Mouse (Mus musculus): ENCODE results near the gene Il17rd. TPM values are rescaled to one million over a fixed set of nuclear protein-coding genes. Genes with fewer than 3 reads are reported as not detected.

The Il17rd gene
- polyA plus RNA-seq, 1 experiment from 2014 or later, result 5.7 TPM

DNA sequence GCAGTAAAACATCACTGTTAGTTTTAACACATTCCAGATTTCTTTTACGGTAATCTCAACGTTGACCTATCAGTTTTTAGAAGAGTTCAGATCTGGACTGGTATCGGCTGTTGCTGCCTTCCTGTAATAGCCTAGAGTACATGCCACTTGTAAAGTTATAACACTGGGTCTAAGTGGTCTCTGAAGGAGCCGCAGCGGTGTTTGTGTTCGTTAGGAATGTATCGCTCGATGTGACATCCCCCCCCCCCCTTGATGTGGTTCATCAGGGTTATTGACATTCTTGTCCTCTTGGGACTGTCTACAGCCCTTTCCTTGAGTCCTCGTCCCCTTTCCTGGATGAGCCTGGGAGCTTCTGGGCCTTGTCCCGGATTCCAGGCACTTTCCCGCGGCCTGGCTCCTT lies 1.7 kb downstream of the Il17rd start:
- no peak for DNase-seq (ENCODE audit: low spot score)
- 8% methylated on average over 12 of the region's 12 CpGs for WGBS
- no peak overlapping the region for H3K27ac ChIP-seq (ENCODE audit: low read depth, low read length)

DNA sequence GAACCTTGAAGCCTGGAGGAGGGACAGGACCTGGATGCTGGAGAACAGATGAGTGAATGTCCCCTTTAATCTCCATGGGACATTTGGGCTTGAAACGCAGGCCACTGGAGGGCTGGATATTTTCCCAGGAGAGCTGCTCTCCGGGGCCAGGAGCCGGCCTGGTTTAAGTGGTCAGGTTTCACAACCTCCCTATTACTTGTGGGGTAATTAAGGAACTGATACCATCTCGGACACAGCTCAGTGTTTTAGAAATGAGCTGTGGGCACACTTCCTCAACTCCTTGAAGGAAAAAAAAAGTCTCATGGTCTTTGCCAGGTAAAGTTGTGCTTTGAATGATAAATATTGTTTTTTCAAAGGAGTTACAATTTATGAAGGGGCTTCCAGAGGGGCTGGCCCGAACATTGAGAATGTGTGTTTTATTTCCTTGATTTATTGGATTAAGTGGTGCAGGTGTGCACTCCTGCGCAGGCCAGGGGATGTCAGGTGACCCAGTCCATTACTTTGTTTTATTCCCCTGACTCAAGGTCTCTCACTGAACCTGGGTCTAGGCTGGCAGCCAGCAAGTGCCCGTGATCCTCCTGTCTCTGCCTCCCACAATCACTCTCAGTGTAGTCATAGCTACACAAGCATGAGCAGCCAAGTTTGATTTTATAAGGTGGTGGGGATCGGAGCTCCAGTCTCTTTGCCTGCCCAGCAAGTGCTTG lies 3.7 kb downstream of the Il17rd start:
- 57% methylated on average over 8 of the region's 8 CpGs for WGBS
- no peak overlapping the region for H3K27ac ChIP-seq (ENCODE audit: low read depth, low read length)
- no peaks in the 10 kb centered on the region for H3K36me3 ChIP-seq (ENCODE audit: control insufficient read depth, insufficient read depth, low read length)
- H3K27me3 ChIP-seq (ENCODE audit: control insufficient read depth, insufficient read depth, low read length), result 0 out of 2 replicates have a peak, but pooled peaks cover 5% of the 10 kb centered on the region
- peaks cover 5% of the 10 kb centered on the region; the same call in 1 of the 2 replicates for H3K4me1 ChIP-seq (replicated peaks; ENCODE audit: control insufficient read depth, insufficient read depth, low read length)
- peak overlapping the region; percentile 6; the same call in 1 of the 2 replicates for H3K4me2 ChIP-seq (replicated peaks; ENCODE audit: low read depth, low read length)
- H3K9me3 ChIP-seq (ENCODE audit: control insufficient read depth, low read length), result no peaks in the 10 kb centered on the region
- no peak for DNase-seq (ENCODE audit: low spot score)
- ATAC-seq (ENCODE audit: low FRiP score), result no peak
- no peak overlapping the region for H3K4me3 ChIP-seq (ENCODE audit: low read depth, low read length)
- H3K9ac ChIP-seq (ENCODE audit: low read depth, low read length), result no peak overlapping the region

More for the DNA sequence above, 1.7 kb downstream of the Il17rd start:
- 0 out of 2 replicates have a peak, but pooled peaks cover 5% of the 10 kb centered on the region for H3K27me3 ChIP-seq (ENCODE audit: control insufficient read depth, insufficient read depth, low read length)
- peak overlapping the region; percentile 80 for H3K4me2 ChIP-seq (replicated peaks; ENCODE audit: low read depth, low read length)
- H3K36me3 ChIP-seq (ENCODE audit: control insufficient read depth, insufficient read depth, low read length), result no peaks in the 10 kb centered on the region
- H3K9ac ChIP-seq (ENCODE audit: low read depth, low read length), result 0 out of 2 replicates have a peak overlapping the region, but pooled peaks have one; percentile 77
- H3K4me1 ChIP-seq (replicated peaks; ENCODE audit: control insufficient read depth, insufficient read depth, low read length), result peaks cover 5% of the 10 kb centered on the region; the same call in 1 of the 2 replicates
- H3K9me3 ChIP-seq (ENCODE audit: control insufficient read depth, low read length), result no peaks in the 10 kb centered on the region
- peak overlapping the region; percentile 90 for H3K4me3 ChIP-seq (ENCODE audit: low read depth, low read length)
- ATAC-seq (ENCODE audit: low FRiP score), result no peak

DNA sequence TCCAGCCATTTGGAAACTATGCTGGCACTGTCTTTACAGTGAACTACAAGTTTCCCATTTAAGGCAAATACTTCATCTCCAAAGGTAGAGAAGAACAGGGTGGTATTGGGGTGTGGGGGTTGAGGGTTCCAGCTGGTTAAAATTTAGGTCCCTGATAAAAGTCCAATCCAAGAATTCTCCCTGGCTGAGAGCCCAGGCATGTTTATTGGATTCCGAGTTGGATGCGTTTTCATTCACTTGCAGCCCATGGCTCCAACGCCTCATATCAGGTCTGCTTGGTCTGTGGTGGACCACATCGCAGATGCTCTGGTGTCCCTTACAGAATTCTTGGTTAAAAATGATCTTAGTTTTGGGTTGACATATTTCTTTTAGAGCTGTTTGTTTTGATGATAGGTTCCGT lies 4.7 kb downstream of the Il17rd start:
- 66% methylated on average over 5 of the region's 5 CpGs for WGBS
- DNase-seq (ENCODE audit: low spot score) (no peak), ATAC-seq (ENCODE audit: low FRiP score) (no peak)
- Histone ChIP-seq H3K27ac (ENCODE audit: low read depth, low read length) (no peak overlapping the region), H3K9ac (ENCODE audit: low read depth, low read length) (no peak overlapping the region), H3K36me3 (ENCODE audit: control insufficient read depth, insufficient read depth, low read length) (no peaks in the 10 kb centered on the region), H3K4me3 (ENCODE audit: low read depth, low read length) (no peak overlapping the region), H3K4me1 (replicated peaks; ENCODE audit: control insufficient read depth, insufficient read depth, low read length) (peaks cover 5% of the 10 kb centered on the region; the same call in 1 of the 2 replicates), H3K4me2 (replicated peaks; ENCODE audit: low read depth, low read length) (no peak overlapping the region), H3K9me3 (ENCODE audit: control insufficient read depth, low read length) (no peaks in the 10 kb centered on the region), H3K27me3 (ENCODE audit: control insufficient read depth, insufficient read depth, low read length) (0 out of 2 replicates have a peak, but pooled peaks cover 5% of the 10 kb centered on the region)

DNA sequence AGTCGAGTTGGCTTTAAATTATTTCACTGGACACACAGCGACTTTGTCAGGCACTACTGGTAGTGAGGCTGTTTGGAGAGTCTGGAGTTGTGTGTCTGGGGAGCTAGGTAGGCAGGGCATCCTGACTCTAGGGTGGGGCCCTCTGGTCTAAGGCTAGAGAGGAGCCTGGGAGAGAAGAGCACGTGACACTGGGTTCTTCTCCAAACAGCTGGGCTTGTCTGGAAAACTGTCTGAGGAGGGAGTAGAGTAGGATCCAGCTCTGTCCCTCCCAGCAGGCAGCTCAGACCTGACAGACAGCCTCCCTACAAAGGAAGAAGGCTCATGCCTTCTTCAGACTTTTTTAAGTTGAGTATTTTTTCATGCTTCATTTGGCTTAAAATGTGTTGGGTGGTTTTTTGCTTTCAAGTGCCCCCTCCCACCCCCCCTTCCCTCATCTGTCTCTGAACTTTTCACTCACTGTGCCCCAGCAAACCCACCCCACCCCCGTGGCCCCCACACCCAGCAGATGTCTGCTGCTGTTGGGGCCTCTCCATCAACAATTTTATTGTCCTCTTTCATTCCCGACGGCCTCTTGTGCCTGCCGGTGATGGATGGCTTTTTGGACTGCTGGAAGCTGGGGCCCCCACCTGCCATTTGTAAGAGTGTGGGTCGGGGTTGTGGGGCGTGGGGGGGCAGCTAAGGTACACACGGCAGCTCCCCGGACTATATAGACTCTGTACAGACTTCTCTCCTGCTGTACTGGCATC lies 5.7 kb downstream of the Il17rd start:
- Histone ChIP-seq H3K27me3 (ENCODE audit: control insufficient read depth, insufficient read depth, low read length) (0 out of 2 replicates have a peak, but pooled peaks cover 4% of the 10 kb centered on the region), H3K9me3 (ENCODE audit: control insufficient read depth, low read length) (no peaks in the 10 kb centered on the region), H3K4me3 (ENCODE audit: low read depth, low read length) (no peak overlapping the region), H3K36me3 (ENCODE audit: control insufficient read depth, insufficient read depth, low read length) (no peaks in the 10 kb centered on the region), H3K4me2 (replicated peaks; ENCODE audit: low read depth, low read length) (peak overlapping the region; percentile 26), H3K27ac (ENCODE audit: low read depth, low read length) (peak overlapping the region; percentile 59), H3K4me1 (replicated peaks; ENCODE audit: control insufficient read depth, insufficient read depth, low read length) (peaks cover 10% of the 10 kb centered on the region; the same call in 1 of the 2 replicates), H3K9ac (ENCODE audit: low read depth, low read length) (no peak overlapping the region)
- peak; percentile 67 for ATAC-seq (ENCODE audit: low FRiP score)
- 2% methylated on average over 11 of the region's 11 CpGs for WGBS
- no peak for DNase-seq (ENCODE audit: low spot score)

GRCm38 (mm10) chr14:27044967-27045361 lies 6.2 kb downstream of the Il17rd start:
- Histone ChIP-seq H3K9me3 (ENCODE audit: control insufficient read depth, low read length) (no peaks in the 10 kb centered on the region), H3K4me2 (replicated peaks; ENCODE audit: low read depth, low read length) (no peak overlapping the region), H3K4me1 (replicated peaks; ENCODE audit: control insufficient read depth, insufficient read depth, low read length) (peaks cover 10% of the 10 kb centered on the region; the same call in 1 of the 2 replicates), H3K27ac (ENCODE audit: low read depth, low read length) (peak overlapping the region; percentile 59; the same call in 1 of the 2 replicates), H3K27me3 (ENCODE audit: control insufficient read depth, insufficient read depth, low read length) (0 out of 2 replicates have a peak, but pooled peaks cover 2% of the 10 kb centered on the region), H3K9ac (ENCODE audit: low read depth, low read length) (no peak overlapping the region), H3K4me3 (ENCODE audit: low read depth, low read length) (no peak overlapping the region), H3K36me3 (ENCODE audit: control insufficient read depth, insufficient read depth, low read length) (no peaks in the 10 kb centered on the region)
- ATAC-seq (ENCODE audit: low FRiP score), result peak; percentile 68
- DNase-seq (ENCODE audit: low spot score), result peak; percentile 51
- WGBS, result 5% methylated on average over 2 of the region's 2 CpGs

GRCm38 (mm10) chr14:27048231-27048956 lies 9.7 kb downstream of the Il17rd start:
- no peak for ATAC-seq (ENCODE audit: low FRiP score)
- H3K9ac ChIP-seq (ENCODE audit: low read depth, low read length), result no peak overlapping the region
- 23% methylated on average over 8 of the region's 8 CpGs for WGBS
- H3K4me1 ChIP-seq (replicated peaks; ENCODE audit: control insufficient read depth, insufficient read depth, low read length), result peaks cover 19% of the 10 kb centered on the region
- DNase-seq (ENCODE audit: low spot score), result no peak
- no peak overlapping the region for H3K4me2 ChIP-seq (replicated peaks; ENCODE audit: low read depth, low read length)
- no peaks in the 10 kb centered on the region for H3K27me3 ChIP-seq (ENCODE audit: control insufficient read depth, insufficient read depth, low read length)
- H3K9me3 ChIP-seq (ENCODE audit: control insufficient read depth, low read length), result no peaks in the 10 kb centered on the region
- H3K4me3 ChIP-seq (ENCODE audit: low read depth, low read length), result no peak overlapping the region
- no peak overlapping the region for H3K27ac ChIP-seq (ENCODE audit: low read depth, low read length)
- H3K36me3 ChIP-seq (ENCODE audit: control insufficient read depth, insufficient read depth, low read length), result no peaks in the 10 kb centered on the region

DNA sequence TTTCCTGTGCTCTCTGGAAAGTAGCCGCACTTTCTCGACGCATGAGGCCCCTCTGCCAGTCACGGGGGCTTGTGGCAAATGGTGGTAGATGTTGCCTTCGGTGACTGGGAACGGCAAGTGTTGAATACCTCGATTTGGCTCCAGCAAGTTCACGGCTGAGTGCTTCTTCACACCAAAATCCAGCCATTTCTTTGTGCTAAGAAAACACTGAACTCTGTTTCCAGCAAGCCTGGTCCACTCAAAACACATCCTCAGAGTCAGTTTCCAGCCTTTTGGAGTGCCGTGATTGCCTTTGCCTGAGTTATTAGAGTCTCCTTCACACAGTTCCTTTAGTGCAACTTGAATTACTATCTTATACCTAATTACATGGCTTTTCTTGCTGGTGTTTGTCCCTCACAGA lies 11.3 kb downstream of the Il17rd start:
- Histone ChIP-seq H3K9ac (ENCODE audit: low read depth, low read length) (no peak overlapping the region), H3K4me2 (replicated peaks; ENCODE audit: low read depth, low read length) (no peak overlapping the region), H3K4me1 (replicated peaks; ENCODE audit: control insufficient read depth, insufficient read depth, low read length) (peaks cover 16% of the 10 kb centered on the region), H3K36me3 (ENCODE audit: control insufficient read depth, insufficient read depth, low read length) (no peaks in the 10 kb centered on the region), H3K9me3 (ENCODE audit: control insufficient read depth, low read length) (no peaks in the 10 kb centered on the region), H3K27me3 (ENCODE audit: control insufficient read depth, insufficient read depth, low read length) (no peaks in the 10 kb centered on the region), H3K4me3 (ENCODE audit: low read depth, low read length) (no peak overlapping the region), H3K27ac (ENCODE audit: low read depth, low read length) (peak overlapping the region; percentile 70)
- peak; percentile 50 for DNase-seq (ENCODE audit: low spot score)
- ATAC-seq (ENCODE audit: low FRiP score), result peak; percentile 5; the same call in 1 of the 2 replicates
- WGBS, result 18% methylated on average over 9 of the region's 9 CpGs

Data from hindbrain, embryonic 11.5 days (tissue).